Mouse (Mus musculus) monocyte, adult 59 days (primary cell): ENCODE results near the gene Crebzf. TPM values are rescaled to one million over a fixed set of nuclear protein-coding genes. Genes with fewer than 3 reads are reported as not detected.

Source experiments
- total RNA-seq, 2 experiments: library from RNA; stranded (reverse); gene quantifications; one replicate each; pipeline ENCODE4 v1.2.4; 2023

Crebzf gene
- total RNA-seq, result 10 to 100 TPM; 58.7 to 62.9 TPM

DNA sequence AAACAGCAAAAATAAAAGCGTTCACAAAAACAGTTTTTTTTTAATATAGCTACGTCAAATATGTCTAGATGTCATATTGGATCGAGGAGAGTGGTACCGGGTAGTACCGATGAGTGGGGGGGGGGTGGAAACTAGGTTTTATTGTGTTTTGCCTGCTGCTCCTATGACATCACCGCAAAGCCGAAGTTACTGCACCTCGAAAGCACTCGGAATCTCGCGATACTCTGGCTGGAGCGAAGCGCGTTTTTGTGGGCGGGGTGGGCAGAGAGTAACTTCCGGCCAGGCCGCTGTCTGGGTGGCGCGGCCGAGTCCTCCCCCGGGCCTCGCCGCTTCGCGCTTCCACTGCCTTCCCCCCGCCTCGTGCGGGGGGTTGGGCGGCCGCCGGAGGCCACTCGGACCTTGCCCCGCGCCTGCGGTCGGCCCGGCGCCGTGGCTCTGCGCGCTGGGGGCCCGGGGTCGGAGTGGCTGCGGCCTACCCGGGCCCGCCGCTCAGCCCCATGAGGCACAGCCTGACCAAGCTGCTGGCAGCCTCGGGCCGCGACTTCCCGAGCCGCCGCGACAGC, at the start of gene Crebzf:
Crebzf (plus strand) TSS at position 212 of the 563 bp plus-strand sequence.

DNA sequence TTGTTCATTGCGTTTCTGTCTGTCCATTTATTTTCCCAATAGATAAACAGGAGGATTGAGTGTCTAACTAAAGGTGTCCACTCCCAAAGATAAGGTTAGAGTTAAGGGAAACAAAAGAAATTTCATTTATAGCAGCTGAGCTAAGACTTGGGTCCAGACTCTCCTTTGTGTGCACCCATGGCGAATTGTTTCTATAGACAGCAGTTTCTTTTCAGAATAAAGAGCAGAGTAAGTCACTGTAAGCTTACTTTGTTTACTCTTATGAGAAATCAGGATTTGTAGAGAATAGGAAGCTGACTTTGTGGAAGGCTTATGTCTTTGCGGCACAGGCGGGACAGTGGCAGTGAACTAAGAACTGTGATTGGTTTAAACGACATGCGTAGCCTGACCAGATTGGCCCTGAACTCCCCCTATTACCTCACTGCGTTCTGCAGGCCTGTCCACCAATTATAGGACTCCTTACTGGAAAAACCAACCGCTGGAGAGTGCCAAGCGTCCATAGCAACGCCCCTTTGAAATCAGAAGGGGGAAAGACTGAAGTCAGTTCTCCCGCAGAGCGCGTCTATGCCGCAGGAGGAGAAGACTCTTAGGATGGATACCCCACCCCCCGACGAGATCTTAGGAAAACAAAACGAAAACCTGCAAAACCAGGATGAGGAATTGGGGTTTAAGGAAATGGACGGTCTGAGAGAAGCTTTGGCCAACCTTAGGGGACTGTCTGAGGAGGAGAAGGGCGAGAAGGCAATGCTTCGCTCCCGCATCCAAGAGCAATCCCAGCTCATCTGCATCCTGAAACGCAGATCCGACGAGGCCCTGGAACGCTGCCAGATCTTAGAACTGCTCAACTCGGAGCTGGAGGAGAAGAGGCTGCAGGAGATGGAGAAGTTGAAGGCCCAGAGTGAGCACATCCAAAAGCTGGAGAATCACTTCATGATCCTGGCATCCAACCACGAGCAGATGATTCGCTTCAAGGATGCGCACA, 16.2 kb upstream of the Crebzf start, which contains the start of gene Ccdc89:
Ccdc89 (plus strand) TSS at position 558 of the 982 bp plus-strand sequence.

DNA sequence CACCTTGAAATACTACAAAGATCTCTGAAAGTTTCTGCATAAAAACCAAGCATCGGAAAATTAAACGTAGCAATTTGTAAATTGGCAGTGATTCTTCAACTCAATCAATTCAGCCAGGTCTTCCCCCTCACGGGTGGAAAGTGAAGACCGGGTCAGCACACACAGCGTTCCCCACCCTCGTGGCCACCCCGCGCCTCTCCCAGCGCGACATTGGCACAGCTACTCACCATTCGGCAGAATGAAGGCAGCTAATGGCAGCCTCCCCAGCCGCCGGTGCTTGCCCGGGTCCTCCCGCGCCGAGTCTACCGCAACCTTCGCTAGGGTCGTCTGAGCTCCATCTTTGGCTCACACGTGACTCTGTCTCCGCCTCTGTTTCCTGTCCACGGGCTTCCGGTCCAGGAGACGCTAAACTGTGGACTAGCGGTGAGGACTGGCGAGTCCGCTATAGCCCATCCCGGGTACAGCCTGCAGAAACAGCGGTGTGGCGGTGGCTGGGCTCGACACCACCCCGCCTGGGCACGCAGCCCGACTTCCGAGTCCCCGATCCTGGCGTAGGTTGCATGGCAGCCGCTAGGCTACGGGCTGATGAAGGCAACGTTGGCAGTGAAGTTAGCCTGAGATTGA, 14.4 kb downstream of the Crebzf start, which contains the start of gene Tmem126a:
Tmem126a (minus strand) TSS at position 385 of the 624 bp plus-strand sequence.

DNA sequence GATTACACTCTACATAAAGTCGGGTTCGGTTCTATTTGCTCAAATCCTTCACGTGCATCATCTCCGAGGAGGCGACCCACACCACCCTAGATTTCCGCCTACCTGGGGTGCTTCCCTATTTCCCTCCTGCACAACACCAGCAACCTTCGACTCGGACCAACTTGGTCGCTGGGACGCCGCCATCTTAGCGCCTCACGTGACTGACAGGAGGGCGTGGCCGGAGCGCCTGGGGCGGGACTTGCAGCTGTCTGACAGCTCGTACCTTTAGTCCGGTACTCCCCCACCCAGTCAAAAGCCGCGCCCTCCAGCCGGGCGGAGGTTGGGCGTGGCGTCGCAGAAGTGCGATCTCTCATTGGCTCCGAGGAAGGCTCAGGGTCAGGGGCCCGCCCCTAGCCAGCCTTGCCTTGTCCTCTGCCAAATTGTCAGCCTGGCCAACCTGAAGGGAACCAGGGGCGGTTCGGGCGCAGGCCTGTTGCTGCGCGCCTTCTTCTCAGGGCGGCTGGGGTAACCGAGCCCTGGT, 33.3 kb downstream of the Crebzf start, which contains the start of gene Tmem126b:
Tmem126b (minus strand) TSS at position 209 of the 520 bp plus-strand sequence.

DNA sequence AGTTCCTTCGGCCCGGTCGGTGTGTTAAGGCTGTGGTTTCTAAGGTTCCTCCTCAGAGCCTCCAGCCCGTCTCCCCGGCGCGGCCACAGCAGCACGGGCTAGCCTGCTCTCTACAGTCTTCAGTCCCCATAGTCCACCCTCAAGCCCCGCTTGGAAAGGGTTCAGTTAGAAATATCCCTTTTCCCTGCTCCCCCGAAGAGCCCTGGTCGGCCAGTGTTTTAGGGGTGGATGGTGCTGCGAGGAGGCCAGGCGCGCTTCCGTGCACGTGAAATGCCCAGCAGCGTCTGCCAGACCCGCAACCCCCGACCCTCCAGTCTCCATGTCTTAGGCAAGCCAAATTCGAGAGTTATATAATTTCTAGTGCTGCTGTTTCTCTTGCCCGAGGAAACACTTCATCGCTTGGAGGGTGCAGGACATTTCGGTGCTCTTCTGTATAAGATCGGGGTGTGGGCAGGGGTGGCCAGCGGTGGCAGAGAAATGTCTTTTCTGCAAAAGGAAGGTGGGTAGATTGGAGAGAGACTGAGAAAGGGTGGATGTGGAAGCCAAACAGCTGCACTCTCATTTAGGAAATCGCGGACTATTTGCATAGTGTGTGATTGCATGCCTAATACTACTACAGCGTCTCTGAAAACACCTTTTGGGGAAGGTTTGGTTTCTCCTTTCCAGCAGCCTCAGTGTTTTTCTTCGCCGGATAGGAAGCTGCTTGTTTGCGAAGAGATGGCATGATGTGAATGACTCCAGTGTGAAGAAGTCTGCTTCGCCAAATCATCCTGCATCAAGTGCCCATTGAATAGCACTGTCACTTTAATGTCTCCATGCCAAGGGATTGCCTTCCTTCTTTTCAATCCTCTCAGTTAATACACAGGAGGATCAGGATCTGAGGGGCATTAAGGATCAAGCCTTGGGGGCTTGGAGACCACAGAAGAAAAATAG, 34.0 kb downstream of the Crebzf start, which contains the start of gene Dlg2:
Dlg2 (plus strand) TSS at position 360 of the 933 bp plus-strand sequence.

Other genes with a start within 250 kb of the Crebzf start
- not detected for gene Ccdc83, start 177.0 kb upstream of the Crebzf start, total RNA-seq
- under 1 TPM; 0.31 to 0.91 TPM for gene Sytl2, start 140.5 kb upstream of the Crebzf start, total RNA-seq
- gene Ccdc89, start 16.2 kb upstream of the Crebzf start, total RNA-seq, result not detected
- gene Tmem126a, start 14.5 kb downstream of the Crebzf start, total RNA-seq, result 10 to 100 TPM; 20.9 to 34.8 TPM
- gene Tmem126b, start 33.3 kb downstream of the Crebzf start, total RNA-seq, result 1 to 10 TPM; 6.5 to 7.2 TPM
- 1 to 10 TPM; 6.2 to 8.3 TPM for gene Dlg2, start 33.9 kb downstream of the Crebzf start, total RNA-seq